Mouse (Mus musculus) layer of hippocampus, postnatal 36 days (tissue): Measurements from ENCODE around the gene Agap1. TPM values are rescaled to one million over a fixed set of nuclear protein-coding genes. Genes with fewer than 3 reads are reported as not detected.

Experiments used
- DNase-seq, 2 experiments: peaks; one replicate each; pipeline ENCODE4 v3.0.0; 2022
- total RNA-seq, 2 experiments: library from RNA; stranded (reverse); gene quantifications; 2 replicates each; pipeline ENCODE4 v1.2.3; 2021

The Agap1 gene
- total RNA-seq, 2 experiments from 2014 or later = 256 to 286 TPM

DNA sequence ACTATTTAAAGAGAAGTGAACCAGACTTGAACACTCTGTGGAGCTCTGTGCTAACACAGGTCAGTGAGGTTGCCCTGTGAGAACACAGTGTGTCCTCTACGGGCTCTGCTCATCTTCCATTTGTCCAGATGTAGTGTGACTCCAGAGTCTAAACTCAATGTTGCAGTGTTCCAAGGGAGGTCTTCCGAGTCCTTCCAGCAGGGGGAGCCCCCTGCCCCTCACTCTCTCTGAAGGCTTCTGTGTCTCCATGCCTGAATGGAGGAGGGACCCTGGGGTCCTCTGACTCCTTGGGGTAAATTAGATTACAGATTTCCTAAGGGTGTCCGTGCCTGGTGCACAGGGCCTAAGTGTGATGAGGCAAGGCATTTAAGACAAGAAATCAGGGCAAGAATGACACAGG, 302.9 kb downstream of the Agap1 start:
- no peak for DNase-seq

DNA sequence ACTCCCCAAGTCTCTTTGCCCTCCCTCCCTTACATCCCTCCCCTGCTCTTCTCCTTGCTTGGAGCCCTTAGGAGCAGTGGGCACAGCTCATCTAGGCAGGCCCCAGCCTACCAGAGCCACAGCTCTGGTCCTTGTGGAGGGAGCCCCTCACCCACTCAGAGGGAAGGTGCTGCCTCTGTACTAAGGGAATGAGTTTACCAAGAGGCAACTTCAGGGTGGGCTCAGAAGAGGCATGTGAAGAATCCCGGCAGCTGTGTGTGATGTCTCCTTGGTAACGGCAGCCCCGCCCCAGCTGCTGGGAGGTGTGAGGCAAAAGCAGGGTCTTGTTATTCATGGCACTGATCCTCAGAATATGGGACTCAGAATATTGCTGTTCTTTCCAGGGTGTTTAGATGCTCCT, 309.3 kb downstream of the Agap1 start:
- DNase-seq = no peak

DNA sequence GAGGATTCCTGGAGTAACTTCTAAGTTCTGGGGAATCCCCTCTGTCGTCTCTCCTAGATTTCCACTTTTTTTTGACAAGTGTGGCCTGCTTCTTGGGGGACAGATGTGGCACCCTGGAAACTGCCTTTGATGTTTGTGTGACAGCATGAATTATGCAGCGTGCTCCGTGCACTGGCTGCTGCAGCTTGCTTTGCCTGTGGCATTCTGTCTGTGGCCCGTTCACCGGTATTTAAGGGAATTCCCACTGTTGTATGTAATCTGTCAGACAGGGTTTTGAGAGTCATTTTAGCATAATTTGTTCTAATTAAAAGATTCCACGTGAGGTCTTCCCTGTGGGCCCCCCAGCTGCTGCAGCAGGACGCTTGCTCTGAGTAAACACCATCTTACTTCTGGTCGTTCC, 312.3 kb downstream of the Agap1 start:
- DNase-seq = no peak

DNA sequence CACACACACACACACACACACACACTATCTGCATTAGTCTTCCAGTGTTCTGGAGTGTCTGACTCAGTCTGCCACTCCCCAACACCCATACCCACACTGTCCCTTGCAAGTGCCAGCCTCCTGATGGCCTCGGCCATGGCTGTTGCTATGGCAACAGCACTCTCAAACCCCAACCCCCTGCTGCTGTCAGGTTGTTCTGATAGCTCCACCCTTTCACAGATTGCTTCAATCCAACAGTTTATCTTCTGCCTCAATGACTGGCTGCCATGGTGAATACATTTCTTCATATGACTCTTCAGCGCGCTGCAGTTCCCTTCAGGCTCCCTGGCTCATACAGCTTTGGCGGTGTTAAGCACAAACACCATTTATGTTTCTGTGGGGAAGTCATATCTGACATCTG, 315.0 kb downstream of the Agap1 start:
- DNase-seq = no peak

DNA sequence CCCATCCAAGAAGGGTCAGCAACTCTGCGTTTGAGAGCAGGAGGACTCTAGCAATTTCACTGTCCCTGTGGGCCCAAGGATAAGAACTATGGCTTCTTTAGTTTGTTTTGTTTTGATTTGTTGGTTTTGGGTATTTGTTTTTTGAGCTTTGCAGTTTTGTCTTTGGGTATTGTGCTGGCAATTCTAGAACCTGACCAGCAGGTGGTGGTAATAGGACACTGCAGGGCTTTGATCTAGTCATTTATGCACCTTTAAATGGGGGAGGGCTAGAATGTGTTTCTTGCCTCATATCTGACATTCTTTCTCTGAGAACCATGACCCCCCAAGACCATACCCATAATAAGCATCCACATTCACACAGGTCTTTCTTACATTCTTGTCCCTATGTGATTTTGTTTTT, 315.7 kb downstream of the Agap1 start:
- DNase-seq = no peak

DNA sequence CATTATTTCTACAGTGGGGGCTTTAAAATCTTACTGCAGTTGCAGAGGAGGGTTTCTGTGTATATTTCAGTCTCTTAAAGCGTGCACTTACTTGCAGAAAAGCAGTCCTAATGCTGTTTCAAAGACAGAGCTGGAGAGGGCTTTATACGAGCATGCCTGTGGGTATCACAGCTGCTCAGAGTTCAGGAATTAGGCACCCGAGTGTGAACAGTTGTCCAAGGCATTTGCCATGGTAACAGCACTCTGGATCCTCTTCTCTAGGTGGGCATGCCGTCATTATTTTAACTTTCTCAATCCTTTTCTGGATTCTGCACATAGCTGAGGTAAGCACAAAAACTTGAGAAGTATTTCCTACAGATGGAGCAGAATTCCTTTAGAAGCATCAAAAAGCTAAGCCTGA, 321.1 kb downstream of the Agap1 start:
- no peak for DNase-seq

DNA sequence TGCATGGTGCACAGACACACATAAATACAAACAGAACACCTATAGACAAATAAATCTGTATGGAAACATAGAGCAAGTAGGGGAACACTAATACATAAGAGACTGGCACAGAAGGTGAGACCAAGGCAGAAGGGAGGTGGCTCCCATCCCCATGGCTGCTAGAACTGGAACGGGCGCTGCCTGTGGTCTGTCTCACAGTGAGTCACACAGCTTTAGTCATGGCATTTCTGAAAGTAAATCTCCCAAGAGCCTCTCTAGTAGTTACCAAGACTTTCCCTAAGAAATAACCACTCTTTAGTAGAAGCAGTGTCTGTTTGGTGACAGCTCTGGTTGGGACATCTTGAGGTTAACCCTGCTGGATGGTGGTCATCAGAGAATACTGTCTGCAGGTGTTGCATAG, 326.1 kb downstream of the Agap1 start:
- no peak for DNase-seq

DNA sequence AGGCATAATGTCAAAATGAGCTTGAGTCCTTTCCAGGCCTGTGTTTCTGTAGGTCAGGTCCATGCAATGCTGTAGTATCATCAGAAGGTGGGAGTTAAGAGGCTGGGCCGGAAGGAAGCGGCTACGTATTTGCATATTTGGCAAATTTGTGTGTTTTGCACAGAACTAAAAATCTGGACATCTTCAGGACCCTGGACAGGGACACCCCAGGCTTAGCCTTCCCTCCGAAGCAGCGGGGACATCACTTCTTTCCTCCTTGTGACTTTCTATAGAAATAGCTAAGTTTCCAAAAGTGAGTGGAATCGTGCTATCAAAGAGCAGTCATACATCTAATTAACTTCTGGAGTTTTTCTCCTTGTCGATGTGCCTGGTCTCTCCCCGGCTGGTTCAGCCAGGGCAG, 327.3 kb downstream of the Agap1 start:
- no peak for DNase-seq

DNA sequence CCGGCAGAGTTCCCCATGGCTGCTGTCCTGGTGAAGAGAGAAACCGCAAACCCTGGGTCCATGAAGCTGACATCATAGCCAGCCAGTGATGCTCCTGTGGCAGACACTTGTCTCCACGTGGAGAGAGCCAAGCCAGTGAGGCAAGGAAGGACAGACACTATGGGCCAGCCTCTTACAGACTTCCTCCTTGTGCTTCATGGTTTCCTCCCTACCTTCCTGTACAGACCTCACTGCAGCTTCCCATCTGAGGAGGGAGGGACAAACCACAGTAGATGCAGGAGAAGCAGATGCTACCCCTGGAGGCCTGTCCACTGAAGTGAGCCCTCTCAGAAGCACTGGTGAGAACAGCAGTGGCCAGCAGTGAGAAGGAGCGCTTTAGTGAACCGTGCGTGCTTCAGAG, 332.2 kb downstream of the Agap1 start:
- no peak for DNase-seq

DNA sequence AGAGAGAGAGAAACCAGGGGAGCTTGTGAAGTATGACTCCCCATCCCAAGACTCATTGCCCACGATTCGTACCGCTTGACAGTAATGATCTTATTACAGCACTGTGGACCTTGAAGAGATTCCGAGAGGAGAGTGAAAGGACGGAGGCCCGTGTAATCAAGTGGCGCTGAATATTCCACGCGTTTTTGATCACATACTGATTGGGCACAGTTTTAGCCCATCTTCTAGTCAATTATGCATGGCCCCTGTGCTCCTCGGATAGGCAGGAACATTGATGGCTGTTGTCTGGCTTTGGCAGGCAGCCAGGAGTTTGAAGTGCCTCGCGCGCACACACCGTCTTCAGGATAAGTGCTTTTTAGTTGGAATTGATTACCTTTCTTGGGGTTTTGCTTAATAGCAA, 344.1 kb downstream of the Agap1 start:
- DNase-seq = no peak

DNA sequence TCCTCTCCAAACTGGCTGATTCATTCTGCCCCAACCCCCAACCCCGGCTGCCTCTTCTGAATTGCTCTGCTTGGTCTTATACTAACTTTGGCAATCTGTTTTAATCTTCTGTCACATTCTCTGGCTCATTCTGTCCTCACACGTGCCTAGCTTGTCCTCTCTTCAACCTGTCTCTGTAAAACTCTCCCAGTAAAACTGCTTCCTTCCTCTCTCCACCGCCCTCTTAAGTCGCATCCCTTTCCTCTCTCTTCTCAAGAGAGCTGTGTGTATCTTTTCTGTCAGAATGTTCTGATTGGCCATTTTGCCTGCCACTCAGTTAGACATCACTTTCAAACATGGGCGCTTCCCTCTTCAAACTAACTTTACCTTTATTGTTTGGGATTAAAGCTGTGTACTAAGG, 346.9 kb downstream of the Agap1 start:
- DNase-seq = peak; percentile 11 to 24

DNA sequence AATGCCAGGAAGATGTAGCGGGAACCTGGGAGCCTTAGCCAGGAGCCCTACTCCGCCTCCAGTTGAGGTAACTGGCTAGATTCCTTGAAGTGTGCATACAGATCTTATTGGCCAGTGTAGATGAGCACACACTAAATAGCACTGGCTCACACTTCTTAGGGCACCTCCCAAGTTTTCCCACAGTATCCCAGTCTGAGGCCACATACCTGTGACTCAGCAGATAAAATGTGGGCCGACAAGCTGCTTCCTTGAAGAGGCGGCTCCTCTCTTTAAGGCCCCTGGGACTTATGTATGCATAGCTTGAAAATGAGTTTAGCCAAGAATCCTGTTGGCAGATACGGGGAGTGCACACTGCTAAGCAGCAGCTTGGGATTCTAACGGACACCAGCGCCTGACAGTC, 350.4 kb downstream of the Agap1 start:
- no peak for DNase-seq

DNA sequence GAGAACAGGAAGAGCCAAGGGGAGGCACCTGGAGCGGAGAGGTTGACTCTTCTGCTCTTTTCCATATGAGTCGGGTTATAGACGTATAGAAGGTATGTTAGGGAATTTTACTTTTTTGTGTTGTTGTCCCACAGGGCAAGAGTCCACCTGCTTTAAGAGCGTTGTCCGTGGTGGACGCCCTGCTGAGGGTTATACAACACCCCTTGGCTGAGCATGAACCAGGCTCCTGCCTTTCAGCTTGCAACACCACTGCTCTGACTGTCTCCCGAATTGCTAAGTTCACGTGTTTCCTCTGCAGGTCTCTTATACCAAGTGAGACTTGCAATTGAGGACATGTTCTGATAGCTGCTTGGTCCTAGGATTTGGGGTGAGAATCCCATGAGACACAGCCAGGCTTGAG, 358.2 kb downstream of the Agap1 start:
- no peak for DNase-seq

DNA sequence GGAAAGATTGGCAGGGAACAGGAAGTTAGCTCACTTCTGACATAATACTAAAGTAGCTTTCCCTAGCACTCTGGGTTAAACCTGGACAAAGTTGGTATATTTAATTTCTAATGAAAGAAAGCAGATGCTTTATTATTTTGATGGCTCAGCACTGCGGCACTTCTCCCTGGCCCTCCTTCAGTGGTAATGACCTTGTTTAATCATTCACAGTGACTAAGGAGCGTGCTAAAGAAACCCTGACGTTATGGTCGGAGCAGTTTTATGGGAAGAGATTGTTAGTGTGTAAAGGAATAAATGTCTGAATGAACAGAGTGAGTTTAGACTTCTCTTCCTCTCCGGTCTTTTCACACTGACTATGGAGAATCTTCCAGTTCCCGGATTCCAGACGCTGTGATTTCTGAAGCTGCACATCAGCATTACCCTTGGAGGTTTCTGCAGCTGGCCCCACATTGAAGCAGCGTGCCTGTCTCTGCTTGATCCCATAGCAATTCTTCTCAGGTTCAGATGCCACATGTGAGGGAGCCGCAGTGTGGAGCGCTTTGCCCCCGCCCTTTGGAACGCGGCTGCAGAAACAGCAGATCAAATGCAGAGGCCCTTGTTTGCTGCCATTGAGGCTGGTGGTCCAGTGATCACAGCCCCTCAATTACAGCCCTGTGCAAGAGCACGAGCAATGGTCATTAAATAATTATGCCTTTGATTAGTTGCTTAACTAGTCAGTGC, 362.0 kb downstream of the Agap1 start:
- DNase-seq = no peak

DNA sequence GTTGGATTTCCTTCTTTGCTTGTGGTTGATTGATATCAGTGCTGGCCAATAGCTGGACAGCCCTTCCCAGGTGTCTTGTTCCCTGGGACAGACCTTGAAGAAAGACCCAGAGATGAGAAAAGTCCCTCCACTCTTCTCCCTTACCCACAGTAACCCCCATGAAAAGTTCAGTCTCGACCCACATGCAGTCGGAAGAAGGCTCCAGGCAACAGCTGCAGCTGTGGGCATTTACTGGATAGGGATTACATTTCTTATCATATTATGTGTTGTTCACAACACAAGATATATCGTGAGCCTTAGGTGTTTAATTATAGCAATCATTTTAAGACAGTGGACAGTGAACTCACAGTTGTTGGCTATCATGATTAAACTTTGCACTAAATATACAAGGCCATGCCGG, 367.2 kb downstream of the Agap1 start:
- DNase-seq = no peak

DNA sequence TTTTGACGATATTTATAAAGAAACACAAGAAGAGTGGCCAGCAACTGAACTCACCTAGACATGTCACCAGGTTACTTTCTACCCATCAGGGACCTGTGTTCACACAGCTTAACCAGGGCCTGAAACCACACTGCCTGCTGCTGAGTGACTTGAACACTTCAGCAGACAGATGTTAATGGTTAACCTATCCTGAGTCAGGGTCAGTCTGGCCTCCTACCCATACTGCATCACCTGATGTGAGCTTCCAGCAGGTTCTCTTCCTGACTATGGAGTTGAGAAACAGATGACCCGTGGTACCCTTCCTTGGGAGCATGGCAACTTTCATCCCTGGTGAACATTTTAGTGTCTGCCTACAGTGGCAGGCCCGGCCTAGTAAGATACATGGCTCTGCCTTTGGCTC, 367.8 kb downstream of the Agap1 start:
- no peak for DNase-seq

DNA sequence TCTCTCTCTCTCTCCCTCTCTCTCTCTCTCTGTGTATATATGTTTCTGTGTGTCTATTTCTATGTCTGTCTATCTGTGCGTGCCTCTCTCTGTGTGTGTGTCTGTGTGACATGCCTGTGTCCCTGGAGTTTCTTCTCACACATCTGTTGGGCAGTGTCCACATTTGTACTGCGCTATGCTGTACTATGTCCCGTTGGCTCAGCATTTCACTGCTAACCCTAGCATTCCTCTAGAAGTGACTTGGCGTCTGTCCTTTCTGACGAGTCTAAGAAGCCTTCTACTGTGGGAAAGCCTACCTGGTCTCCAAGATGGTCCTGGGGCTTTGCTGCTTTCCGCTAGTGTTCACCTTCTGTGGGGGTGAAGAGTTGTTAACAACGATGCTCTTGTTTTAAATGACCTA, 368.4 kb downstream of the Agap1 start:
- no peak for DNase-seq

DNA sequence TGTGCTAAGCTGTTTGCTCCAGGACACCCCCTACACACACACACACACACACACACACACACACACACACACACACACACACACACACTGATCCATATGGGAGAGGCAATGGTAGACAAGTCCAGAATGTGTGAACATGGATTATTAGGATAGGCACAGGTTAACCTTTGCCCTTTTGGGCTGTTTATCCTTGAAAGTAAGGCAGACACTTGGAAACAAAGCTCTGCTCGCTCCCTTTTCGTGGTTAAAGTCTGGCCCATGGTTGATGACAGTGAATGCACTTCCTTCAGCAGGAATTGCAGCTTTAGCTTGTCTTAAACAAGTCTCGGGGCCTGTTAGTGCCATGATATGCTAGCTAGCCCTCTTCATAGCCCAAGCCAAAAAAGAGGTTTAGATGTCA, 372.4 kb downstream of the Agap1 start:
- no peak for DNase-seq

DNA sequence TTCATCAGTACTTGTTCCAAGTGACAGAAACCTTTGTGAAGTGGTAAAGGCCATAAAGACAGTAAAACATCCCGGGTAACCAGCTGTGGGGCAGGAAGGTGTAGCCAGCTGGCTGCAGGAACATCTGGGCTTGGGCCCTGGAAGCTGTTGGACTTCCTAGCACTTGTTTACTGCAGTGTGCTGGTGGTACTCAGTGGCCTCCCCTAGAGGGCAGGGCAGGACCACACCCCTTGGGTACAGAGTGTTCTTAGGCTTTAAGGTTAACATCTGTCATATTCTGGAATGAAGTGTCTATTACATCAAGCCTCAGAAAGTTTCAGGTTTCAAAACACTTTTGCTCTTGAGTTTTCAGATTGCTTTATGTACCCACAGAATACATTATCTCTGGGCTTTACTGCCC, 376.5 kb downstream of the Agap1 start:
- no peak for DNase-seq

DNA sequence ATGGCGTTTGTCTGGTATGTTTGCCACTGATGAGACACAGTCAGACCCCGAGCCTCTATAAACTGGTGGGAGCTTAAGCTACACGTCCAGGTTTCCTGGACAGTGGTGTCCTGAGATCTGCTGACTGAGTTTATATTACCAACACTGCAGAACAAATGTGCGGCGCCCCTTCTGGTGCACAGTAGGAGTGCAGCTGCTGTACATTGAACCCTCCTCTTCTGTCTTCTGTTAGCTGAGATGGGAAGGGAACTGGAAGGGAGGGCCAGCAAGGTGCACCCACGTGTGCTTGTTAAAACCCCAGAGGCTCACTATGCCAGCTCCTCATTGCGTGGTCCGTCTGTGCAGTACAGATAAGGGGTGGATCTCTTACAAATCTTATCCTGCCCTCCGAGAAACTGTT, 389.5 kb downstream of the Agap1 start:
- DNase-seq = no peak

DNA sequence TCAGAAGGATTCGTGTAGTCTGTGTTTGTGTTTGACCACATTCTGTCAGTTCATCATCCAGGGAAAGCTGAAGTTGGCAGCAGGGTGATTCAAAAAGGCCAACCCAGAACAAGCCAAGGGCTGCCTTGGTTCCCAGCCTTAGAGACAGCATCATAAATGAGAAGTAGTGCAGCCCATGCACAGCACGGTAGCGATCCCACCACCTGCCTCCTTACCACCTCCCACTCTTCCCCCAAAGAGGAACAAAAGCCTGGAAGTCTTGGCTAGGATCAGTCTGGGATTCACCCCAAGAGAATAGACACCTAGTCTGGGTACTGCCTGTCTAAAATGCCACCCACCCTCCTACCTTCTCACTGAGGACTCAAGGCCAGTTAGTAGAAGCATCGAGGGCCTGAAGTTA, 390.9 kb downstream of the Agap1 start:
- no peak for DNase-seq

DNA sequence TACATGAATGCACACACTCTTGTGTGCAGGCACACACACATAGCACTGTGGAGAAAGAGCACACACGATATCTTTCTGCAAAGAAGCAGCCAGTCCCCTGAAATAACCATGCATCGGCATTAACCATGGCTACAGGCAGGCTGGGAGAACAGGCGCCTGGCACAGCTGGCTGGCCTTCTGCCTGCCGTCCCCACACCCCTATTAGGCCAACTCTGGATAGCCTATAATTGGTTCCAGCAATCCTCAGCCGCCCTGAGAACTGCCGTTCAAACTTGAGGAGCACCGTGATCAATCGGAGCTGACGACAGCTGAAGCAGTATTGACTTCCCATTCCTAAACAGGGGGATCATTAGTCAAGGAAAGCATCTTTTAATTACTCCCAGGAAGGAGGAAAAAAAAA, 391.5 kb downstream of the Agap1 start:
- DNase-seq = no peak

DNA sequence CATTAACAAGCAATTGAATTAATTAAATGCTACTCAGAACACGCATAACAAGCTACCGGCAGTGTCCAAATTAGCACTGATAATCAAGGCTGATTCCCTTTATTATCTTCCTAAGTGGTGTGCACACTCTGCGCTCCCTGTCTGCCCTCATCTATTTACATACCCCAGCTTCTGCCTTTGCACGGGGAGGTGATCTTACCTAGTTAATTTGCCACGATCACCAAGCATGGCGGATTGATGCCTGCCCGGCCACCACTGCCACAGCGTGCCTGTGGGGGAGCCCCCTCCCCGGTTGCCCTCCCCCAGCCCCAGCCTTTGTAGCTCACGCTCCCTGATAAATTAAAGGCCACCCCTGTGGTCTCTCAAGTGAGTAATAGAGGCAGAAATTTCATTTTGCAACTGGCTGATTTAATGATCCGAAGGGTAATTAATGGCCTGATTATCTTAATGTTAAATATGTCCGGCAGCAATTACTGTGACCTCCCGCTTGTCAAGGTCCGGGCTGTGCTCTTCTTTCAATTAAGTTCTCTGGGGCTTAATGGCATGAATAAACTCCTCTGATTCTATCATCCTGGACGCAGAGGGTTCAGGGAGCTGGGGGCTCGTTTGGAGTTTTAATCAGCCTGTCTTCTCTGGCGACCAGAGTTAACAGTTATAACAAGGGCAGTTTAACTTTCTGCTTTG, 393.9 kb downstream of the Agap1 start:
- DNase-seq = peak in 1 of 2 experiments; percentile 12

DNA sequence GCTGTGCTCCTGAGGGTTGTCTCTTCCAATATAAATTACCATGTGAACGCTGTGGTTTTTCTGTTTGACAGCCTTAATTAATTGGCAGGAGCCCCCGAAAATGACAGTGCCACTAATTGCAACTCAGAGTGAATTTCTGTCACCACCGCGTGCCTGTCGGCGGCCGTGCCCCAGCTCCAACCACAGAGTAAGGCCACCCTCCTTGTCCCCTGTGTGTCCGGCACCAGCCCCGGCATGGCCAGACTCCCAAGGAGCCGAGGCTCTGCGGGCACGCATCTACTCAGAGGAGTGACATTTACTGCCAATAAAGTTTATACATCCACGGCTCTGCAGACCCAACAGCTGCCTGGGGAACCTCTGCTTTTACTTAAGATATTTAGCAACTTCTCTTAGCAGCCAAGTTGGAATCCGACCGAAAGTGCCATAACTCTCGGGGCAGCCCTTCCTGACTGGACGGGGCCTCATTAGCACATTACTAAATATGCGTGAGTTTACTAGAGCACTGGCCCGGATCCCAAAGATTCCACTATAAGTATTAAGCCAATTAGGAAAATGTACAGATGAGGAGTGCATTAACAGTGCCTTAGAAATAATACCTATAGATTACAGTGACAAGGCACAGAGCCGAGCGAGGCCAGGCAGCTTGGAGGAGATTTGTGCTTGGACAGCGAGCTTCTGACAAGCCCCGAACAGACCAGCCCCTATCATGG, 394.7 kb downstream of the Agap1 start:
- peak; percentile 23 to 41 for DNase-seq
